Mouse (Mus musculus) megakaryocyte, embryonic 14.5 days (primary cell): ENCODE measurements around the gene B130006D01Rik.

ENCODE experiments used
- FLI1 ChIP-seq: IDR thresholded peaks from 2 replicates; pipeline ENCODE4 v1.6.1; 2012; ENCODE audit warnings: low read length, inconsistent platforms, mixed read lengths
- GATA1 ChIP-seq: IDR thresholded peaks from 3 replicates; pipeline ENCODE4 v1.6.1; 2012; ENCODE audit warnings: mixed read lengths, low read length, inconsistent platforms, borderline replicate concordance

DNA sequence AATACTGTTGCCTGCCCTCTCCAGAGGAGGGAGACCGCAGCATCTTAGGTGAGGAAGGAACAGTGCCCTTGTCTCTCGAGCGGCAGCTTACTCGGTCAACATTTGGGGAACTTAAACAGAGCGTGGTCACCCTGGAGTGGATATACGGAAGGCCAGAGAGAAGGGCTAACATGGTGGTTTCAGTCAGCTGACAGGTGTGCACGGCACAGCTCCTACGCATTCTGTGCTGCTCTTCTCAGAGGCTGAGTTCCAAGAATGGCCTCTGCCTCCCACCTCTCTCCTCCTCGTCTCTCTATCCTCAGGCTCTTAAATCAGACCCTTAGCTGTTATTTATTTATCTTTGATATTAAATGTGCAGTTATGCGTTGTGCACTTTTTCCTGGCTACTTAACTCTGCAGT, 41.9 kb downstream of the B130006D01Rik start:
- no peak for TF ChIP-seq GATA1
- no peak for TF ChIP-seq FLI1
